Mouse (Mus musculus) thymus, adult 2 months (tissue): Measurements from ENCODE around the gene Armc10. TPM values are rescaled to one million over a fixed set of nuclear protein-coding genes. Genes with fewer than 3 reads are reported as not detected.

Experiments used
- DNase-seq: peaks from one replicate; pipeline ENCODE4 v3.0.0; 2021
- H3K27ac ChIP-seq: fragments of 200-500 bp; 2 replicates; pipeline ENCODE4 v1.5.1; 2012; ENCODE audit warnings: low read length, control low read depth; ENCODE audit not compliant: control insufficient read depth, insufficient read depth
- H3K27me3 ChIP-seq: fragments of 200-500 bp; 2 replicates; pipeline ENCODE4 v1.6.1; 2012; ENCODE audit warnings: mild to moderate bottlenecking, low read length, moderate library complexity, mixed read lengths; ENCODE audit not compliant: control insufficient read depth, insufficient read depth
- H3K36me3 ChIP-seq: fragments of 200-500 bp; 2 replicates; pipeline ENCODE4 v1.6.1; 2012; ENCODE audit warnings: mild to moderate bottlenecking, low read length, moderate library complexity; ENCODE audit not compliant: control insufficient read depth, insufficient read depth
- H3K4me1 ChIP-seq: fragments of 200-500 bp; replicated peaks from 2 replicates; pipeline ENCODE4 v1.6.1; 2012; ENCODE audit warnings: low read length; ENCODE audit not compliant: control insufficient read depth, insufficient read depth
- H3K4me3 ChIP-seq: fragments of 200-500 bp; 2 replicates; pipeline ENCODE4 v1.5.1; 2012; ENCODE audit warnings: mild to moderate bottlenecking, low read length, control low read depth, moderate library complexity; ENCODE audit not compliant: control insufficient read depth, insufficient read depth
- CTCF ChIP-seq: fragments of 200-500 bp; IDR thresholded peaks from 2 replicates; pipeline ENCODE4 v1.5.1; 2012; ENCODE audit warnings: mild to moderate bottlenecking, control low read depth, low read length, moderate library complexity, borderline replicate concordance; ENCODE audit not compliant: control insufficient read depth, poor library complexity, insufficient read depth; ENCODE audit errors: extremely low read depth
- POLR2A ChIP-seq: fragments of 200-500 bp; IDR thresholded peaks from 2 replicates; pipeline ENCODE4 v1.6.1; 2012; ENCODE audit warnings: mild to moderate bottlenecking, low read length, control low read depth, moderate library complexity; ENCODE audit not compliant: control insufficient read depth, poor library complexity, insufficient read depth; ENCODE audit errors: extremely low read depth
- WGBS: fragments of 180-500 bp; shearing (Covaris S2); methylation state at CpG from one replicate; pipeline ENCODE4 v1.1.7; 2018; 5-methylcytosine and 5-hydroxymethylcytosine counted together
- polyA plus RNA-seq: library from polyadenylated mRNA; depleted of rRNA; stranded (reverse); fragments of >200 nt; gene quantifications from 2 replicates; pipeline ENCODE4 v1.2.3, GENCODE M21; 2012

The Armc10 gene
- polyA plus RNA-seq, 1 experiment: 44.6 TPM

DNA sequence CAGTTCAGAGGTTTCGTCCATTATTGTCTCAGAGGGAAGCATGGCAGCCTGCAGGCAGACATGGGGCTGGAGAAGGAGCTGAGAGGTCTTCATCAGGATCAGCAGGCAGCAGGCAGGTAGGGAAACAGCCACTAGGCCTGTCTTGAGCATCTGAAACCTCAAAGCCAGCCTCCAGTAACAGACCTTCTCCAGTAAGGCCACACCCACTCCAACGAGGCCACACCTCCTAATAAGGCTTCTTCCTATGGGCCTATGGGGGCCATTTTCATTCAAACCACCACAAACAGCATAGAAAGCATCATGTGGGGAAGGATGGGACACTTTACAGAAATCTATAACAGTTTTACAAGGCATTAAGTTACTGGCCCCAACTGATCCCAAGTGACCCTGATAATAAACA is 5.1 kb downstream of the Armc10 start:
- no peak for DNase-seq
- TF ChIP-seq CTCF: no peak
- TF ChIP-seq POLR2A: no peak
- Histone ChIP-seq H3K4me1 (peaks cover 3% of the 10 kb centered on the region), H3K4me3 (no peak overlapping the region), H3K27ac (no peak overlapping the region), H3K36me3 (peaks cover 42% of the 10 kb centered on the region), H3K27me3 (no peaks in the 10 kb centered on the region)
- 81% methylated on average over 2 of the region's 2 CpGs for WGBS

DNA sequence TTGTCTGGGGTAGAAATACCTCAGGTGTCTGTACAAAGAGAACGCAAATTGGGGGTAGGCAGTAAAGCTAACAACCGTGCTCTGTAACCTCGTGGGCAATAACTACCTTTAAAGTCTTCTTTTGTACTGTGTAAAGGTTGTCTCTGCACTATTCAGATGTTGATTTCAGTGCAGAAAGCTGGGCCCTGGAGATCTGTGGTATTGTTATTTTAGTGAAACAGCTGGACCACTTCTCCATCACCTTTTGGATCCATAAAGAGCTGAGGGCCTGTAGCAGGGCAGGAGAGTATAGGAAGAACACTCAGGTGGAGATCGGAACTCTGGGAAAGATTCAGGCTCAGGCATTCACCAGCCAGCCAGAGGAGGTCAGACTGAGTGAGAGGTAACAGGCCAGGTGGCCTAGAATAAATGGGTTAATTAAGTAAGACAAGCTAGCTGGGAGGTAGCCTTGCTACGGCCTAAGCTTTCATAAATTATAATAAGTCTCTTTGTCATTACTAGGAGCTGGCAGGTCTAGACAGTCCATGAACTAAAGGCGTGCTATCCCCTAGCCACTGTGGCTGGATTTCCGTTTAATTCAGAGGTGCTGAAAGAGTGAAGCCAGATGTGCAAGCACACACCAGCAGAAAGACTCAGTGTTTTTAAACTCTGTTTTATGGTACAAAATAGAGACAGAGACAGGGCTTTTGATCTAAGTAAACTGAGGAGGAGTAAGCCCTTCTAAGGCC is 6.4 kb downstream of the Armc10 start:
- no peaks in the 10 kb centered on the region for H3K27me3 ChIP-seq
- H3K4me3 ChIP-seq: no peak overlapping the region
- H3K36me3 ChIP-seq: peaks cover 45% of the 10 kb centered on the region
- no peak for TF ChIP-seq CTCF
- no peak for TF ChIP-seq POLR2A
- H3K27ac ChIP-seq: no peak overlapping the region
- DNase-seq: no peak
- 94% methylated on average over 7 of the region's 7 CpGs for WGBS
- H3K4me1 ChIP-seq: no peaks in the 10 kb centered on the region

DNA sequence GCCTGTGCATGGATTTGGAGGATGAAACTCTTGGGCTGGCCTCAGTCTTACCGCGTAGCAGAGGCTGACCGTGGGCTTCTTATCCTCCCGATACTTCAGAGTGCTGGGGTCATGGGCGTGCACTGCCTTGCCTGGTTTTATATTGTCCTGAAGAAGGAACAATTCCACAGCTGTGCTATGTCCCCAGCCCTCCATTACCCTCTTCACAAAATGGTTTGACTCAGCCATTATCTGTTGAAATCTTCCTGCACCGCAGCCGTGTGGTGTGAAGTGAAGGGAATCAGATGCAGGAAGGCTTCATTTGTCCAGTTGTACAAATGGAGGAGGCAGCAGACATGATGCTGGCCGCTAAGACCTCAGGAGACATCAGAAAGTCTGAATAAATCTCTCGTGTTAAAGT is 11.3 kb downstream of the Armc10 start:
- no peak overlapping the region for H3K27ac ChIP-seq
- no peak for TF ChIP-seq CTCF
- no peak for TF ChIP-seq POLR2A

DNA sequence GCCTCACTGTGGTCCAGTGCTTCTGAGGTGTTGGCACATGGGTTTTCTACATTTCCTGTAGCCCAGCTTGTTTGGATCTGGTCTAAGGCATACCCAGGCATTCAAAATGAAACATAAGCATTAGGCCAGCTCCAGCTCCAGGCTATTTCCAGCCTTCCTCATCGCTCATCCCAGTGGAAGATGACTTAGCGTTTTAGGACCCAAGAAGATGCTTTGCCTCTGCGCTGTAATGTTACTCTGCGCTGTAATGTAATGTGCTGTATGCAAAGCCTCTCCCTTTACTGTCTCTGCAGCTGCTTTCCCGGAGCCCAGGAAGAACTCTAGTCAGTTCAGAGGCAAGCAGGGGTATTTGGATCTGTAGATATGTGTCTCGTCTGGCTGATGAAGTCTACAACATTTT is 12.4 kb downstream of the Armc10 start:
- DNase-seq: no peak
- TF ChIP-seq CTCF: no peak
- no peak for TF ChIP-seq POLR2A
- Histone ChIP-seq H3K27me3 (no peaks in the 10 kb centered on the region), H3K4me1 (no peaks in the 10 kb centered on the region), H3K4me3 (no peak overlapping the region), H3K36me3 (peaks cover 35% of the 10 kb centered on the region), H3K27ac (no peak overlapping the region)
- WGBS: 98% methylated on average over 6 of the region's 6 CpGs

More for the DNA sequence above, 11.3 kb downstream of the Armc10 start:
- no peaks in the 10 kb centered on the region for H3K27me3 ChIP-seq
- peaks cover 43% of the 10 kb centered on the region for H3K36me3 ChIP-seq
- no peak for DNase-seq
- H3K4me1 ChIP-seq: no peaks in the 10 kb centered on the region
- WGBS: 99% methylated on average over 9 of the region's 9 CpGs
- H3K4me3 ChIP-seq: no peak overlapping the region

DNA sequence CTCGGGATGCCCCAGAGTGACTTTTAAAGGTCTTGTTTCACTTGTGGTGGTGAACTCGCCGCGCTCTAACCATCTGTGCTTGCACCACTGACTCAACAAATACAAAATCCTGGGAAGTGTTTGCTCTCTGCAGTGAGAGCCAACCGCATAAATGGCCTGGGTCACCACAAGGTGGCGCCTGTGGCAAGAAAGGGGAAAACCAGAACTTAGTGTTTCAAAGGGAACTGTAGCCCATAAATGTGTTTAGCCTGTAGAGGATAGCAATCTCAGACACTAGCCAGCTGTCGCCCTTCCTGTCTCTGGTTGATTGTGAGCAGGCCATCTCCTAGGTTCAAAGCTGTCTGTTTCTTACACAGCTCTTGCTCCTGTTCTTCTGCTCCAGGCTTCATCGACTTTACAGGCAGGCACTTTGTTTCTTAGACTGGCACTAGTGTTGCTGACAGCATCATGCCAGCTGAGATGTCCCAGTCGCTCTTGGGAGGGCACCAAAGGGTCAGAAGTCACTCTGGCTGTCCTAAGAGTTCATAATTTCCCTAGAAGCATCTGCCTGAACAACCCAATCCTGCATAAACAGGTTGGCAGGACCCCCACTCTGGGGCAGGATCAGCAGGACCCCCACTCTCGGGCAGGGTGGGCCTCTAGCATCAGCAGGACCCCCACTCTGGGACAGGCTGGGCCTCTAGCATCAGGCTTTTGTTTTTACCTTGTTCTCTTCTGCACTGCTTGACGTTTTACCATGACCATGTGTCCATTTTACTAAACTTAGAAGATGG is 13.2 kb downstream of the Armc10 start:
- TF ChIP-seq CTCF: peak; percentile 53; the same call in 1 of the 2 replicates
- no peak for TF ChIP-seq POLR2A
- DNase-seq: peak; percentile 75
- H3K36me3 ChIP-seq: peaks cover 27% of the 10 kb centered on the region
- H3K4me3 ChIP-seq: no peak overlapping the region
- H3K27me3 ChIP-seq: no peaks in the 10 kb centered on the region
- no peaks in the 10 kb centered on the region for H3K4me1 ChIP-seq
- WGBS: 57% methylated on average over 11 of the region's 11 CpGs
- no peak overlapping the region for H3K27ac ChIP-seq

DNA sequence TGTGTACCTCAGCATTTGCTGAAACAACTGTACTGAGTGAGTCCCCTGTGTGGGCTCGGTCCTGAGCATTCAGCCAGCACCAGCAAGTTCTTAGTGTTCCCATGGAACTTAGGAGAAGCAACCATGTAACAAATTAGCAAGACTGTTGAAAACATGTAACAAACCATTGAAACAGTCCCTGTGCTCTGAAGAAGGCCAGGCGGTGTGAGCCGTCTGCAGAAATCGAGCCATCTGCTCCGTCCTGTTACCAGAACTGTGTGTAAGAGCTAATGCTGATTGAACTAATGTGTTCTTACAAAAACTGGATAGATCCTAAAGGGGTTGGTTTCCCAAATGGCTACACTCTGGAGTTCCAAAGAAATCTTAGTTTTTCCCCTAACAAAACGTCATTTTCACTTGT is 15.2 kb downstream of the Armc10 start:
- no peak for DNase-seq
- TF ChIP-seq POLR2A (no peak), CTCF (no peak)
- Histone ChIP-seq H3K36me3 (peaks cover 20% of the 10 kb centered on the region), H3K4me1 (no peaks in the 10 kb centered on the region), H3K27me3 (no peaks in the 10 kb centered on the region), H3K27ac (no peak overlapping the region), H3K4me3 (no peak overlapping the region)
- 97% methylated on average over 6 of the region's 6 CpGs for WGBS
